Mouse (Mus musculus) gastrocnemius, postnatal 10 days (tissue): ENCODE data around the gene 4921524J17Rik. TPM values are rescaled to one million over a fixed set of nuclear protein-coding genes. Genes with fewer than 3 reads are reported as not detected.

ENCODE experiments used
- DNase-seq: peaks from one replicate; pipeline ENCODE4 v3.0.0; 2021; ENCODE audit warnings: mixed read lengths
- total RNA-seq, 2 experiments: library from RNA; stranded (reverse); gene quantifications; 2 replicates each; pipeline ENCODE4 v1.2.3; 2021

The 4921524J17Rik gene
- total RNA-seq, 2 experiments from 2014 or later = 14.9 to 17.9 TPM

- peak; percentile 19 for DNase-seq
Measured at GRCm38 (mm10) chr8:85380824-85381209, 51.8 kb downstream of the 4921524J17Rik start.

GRCm38 (mm10) chr8:85380123-85380823, 52.4 kb downstream of the 4921524J17Rik start:
- DNase-seq = no peak

GRCm38 (mm10) chr8:85379142-85379781, 53.4 kb downstream of the 4921524J17Rik start:
- DNase-seq = no peak

- no peak for DNase-seq
Measured at GRCm38 (mm10) chr8:85376516-85376915, 56.1 kb downstream of the 4921524J17Rik start.

GRCm38 (mm10) chr8:85374286-85374685, 58.3 kb downstream of the 4921524J17Rik start:
- DNase-seq = no peak

GRCm38 (mm10) chr8:85373435-85374039, 59.1 kb downstream of the 4921524J17Rik start:
- DNase-seq = no peak

GRCm38 (mm10) chr8:85372465-85372839, 60.2 kb downstream of the 4921524J17Rik start:
- DNase-seq = no peak

GRCm38 (mm10) chr8:85371736-85372464, 60.7 kb downstream of the 4921524J17Rik start:
- DNase-seq = no peak

- no peak for DNase-seq
Measured at GRCm38 (mm10) chr8:85365176-85365575, 67.5 kb downstream of the 4921524J17Rik start.

- DNase-seq = no peak
Measured at GRCm38 (mm10) chr8:85364628-85365027, 68.0 kb downstream of the 4921524J17Rik start.

- no peak for DNase-seq
Measured at GRCm38 (mm10) chr8:85363406-85363805, 69.2 kb downstream of the 4921524J17Rik start.

GRCm38 (mm10) chr8:85362211-85362610, 70.4 kb downstream of the 4921524J17Rik start:
- DNase-seq = no peak

Other genes starting within 250 kb of the 4921524J17Rik start
- not detected for gene Olfr371, start 206.8 kb downstream of the 4921524J17Rik start, total RNA-seq
- gene Orc6, start 133.2 kb downstream of the 4921524J17Rik start, total RNA-seq = 10 to 100 TPM; 14.2 to 20.2 TPM
- gene Vps35, start 133.0 kb downstream of the 4921524J17Rik start, total RNA-seq = 10 to 100 TPM; 57.9 to 59.7 TPM
- gene Mylk3, start 46.5 kb downstream of the 4921524J17Rik start, total RNA-seq = 1 to 10 TPM in 1 of 2 experiments, under 1 TPM in 1; 0.94 to 1.3 TPM
- gene Gpt2, start 59.7 kb upstream of the 4921524J17Rik start, total RNA-seq = 10 to 100 TPM; 51.8 to 58.5 TPM
- 100 to 1,000 TPM; 168 to 183 TPM for gene Dnaja2, start 122.5 kb upstream of the 4921524J17Rik start, total RNA-seq